Mouse (Mus musculus) 416B (cell line): Measurements from ENCODE around the gene Ptprt.

Experiments
- DNase-seq: peaks from one replicate; pipeline ENCODE4 v3.0.0; 2011; ENCODE audit warnings: low read depth

Gene Ptprt

GRCm38 (mm10) chr2:161945424-161945823 is 715.5 kb downstream of the Ptprt start:
- DNase-seq = no peak

GRCm38 (mm10) chr2:161944689-161945088 is 716.3 kb downstream of the Ptprt start:
- no peak for DNase-seq

GRCm38 (mm10) chr2:161941991-161942390 is 719.0 kb downstream of the Ptprt start:
- DNase-seq = no peak

GRCm38 (mm10) chr2:161907214-161907613 is 753.7 kb downstream of the Ptprt start:
- no peak for DNase-seq

GRCm38 (mm10) chr2:161902196-161902595 is 758.8 kb downstream of the Ptprt start:
- no peak for DNase-seq

GRCm38 (mm10) chr2:161884446-161884845 is 776.5 kb downstream of the Ptprt start:
- DNase-seq = no peak

- DNase-seq = no peak
These were observed 778.4 kb downstream of the Ptprt start for GRCm38 (mm10) chr2:161882580-161882979.

GRCm38 (mm10) chr2:161880941-161881340 is 780.0 kb downstream of the Ptprt start:
- DNase-seq = no peak

- no peak for DNase-seq
These were observed 795.7 kb downstream of the Ptprt start for GRCm38 (mm10) chr2:161865231-161865630.

- DNase-seq = no peak
These were observed 802.1 kb downstream of the Ptprt start for GRCm38 (mm10) chr2:161858813-161859212.

GRCm38 (mm10) chr2:161858361-161858760 is 802.6 kb downstream of the Ptprt start:
- DNase-seq = no peak

GRCm38 (mm10) chr2:161835001-161835400 is 825.9 kb downstream of the Ptprt start:
- DNase-seq = no peak

DNA sequence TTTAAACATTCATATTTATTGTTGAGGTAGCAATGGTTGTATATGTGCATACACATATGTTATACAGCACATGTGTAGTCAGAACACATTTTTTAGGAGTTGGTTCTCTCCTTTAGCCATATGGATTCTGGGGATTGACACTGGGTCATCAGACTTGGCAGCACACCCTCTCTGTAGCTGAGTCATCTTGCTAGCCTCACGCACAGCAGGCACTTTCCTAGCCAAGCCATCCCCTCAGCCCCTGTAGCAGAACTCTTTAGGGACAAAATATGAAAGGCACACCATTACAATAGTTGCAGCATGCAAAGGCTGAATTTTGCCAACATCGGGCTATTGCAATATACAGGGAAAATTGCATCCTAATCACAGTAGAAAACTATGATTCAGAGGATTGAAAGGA is 827.1 kb downstream of the Ptprt start:
- DNase-seq = no peak

DNA sequence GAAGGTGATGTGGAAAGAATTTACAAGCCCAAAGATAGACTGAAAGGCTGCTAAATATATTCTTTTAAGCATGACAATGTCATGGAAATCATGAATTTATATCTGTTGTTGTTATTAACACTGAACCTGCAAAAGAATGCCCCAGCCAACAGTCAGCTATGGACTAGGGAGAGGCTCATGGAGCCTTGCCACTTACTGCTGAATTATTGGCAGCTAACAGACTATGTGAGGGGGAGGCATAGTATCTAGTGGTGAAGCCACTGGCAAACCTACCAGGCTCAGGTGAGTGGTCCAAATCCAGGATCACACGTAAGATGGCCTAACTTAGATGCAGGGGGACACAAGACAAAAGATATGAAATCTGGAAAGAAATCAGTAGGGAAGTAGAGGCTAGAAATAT is 847.6 kb downstream of the Ptprt start:
- DNase-seq = no peak

GRCm38 (mm10) chr2:161808086-161808801 is 852.7 kb downstream of the Ptprt start:
- no peak for DNase-seq

- no peak for DNase-seq
These were observed 854.5 kb downstream of the Ptprt start for GRCm38 (mm10) chr2:161806287-161807007.

DNA sequence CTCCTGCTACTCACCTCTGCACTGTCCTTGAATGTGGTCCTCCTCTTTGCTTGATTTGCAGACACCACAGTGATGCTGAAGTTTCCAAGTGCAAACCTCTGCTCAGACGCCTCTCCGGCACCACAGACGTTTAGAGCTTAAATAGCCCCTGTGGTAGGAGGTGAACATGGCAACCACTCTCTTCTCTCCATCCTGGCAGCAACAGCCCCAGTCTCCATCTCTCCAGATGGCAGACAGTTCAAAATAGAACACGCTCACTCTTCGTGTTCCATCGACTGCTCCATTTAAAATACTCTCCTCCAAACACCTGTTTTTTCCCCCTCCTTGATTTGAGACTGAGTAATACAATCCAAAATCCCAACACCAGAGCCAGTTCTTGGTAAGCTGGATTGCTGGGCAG is 861.0 kb downstream of the Ptprt start:
- no peak for DNase-seq

- DNase-seq = no peak
These were observed 893.4 kb downstream of the Ptprt start for GRCm38 (mm10) chr2:161767528-161767927.

- no peak for DNase-seq
These were observed 947.9 kb downstream of the Ptprt start for GRCm38 (mm10) chr2:161713024-161713423.

DNA sequence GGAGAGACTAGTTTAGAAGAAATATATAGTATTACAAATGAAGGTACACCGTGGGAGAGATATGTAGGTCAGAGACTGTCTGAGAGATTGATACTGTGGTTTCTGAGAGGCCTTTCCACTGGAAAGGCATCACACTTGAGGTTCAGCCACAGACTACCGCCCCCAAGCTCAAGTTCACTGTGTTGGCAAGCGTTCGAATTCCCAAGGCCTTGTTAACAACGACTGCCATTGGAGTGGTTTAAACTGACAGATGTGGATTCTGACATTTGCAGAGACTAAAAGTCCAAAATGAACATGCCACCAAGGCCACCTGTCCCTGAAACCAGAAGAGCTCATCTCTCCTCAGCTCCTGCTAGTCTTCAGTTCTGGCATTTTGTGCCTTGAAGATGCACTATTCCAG is 951.6 kb downstream of the Ptprt start:
- no peak for DNase-seq

DNA sequence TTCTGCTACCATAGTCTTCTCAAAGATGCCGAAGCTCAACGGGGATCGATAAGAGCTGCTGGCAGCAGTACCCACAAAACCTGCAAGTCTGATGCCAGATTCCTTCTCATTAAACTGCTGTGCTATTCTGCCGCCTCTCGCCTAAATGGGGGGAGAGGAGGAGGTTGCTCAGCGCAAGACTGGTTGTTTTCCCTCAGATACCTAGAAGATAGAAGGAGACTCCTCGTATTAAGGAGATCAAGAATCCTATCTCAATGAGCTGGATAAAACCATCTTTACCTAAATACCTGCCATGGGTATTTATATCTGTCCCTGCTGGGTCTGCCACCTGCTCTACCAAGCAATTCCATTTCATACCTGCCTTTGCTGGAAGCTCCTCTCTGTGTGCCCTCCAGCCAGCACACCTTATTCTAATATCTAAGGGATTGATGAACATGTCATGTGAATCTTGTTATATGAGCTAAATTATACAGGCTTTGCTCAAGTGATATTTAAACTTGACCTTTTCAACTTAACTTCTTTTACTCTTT is 954.5 kb downstream of the Ptprt start:
- DNase-seq = no peak

- no peak for DNase-seq
These were observed 956.1 kb downstream of the Ptprt start for GRCm38 (mm10) chr2:161704811-161705210.

GRCm38 (mm10) chr2:161704410-161704809 is 956.5 kb downstream of the Ptprt start:
- DNase-seq = no peak
